Mouse (Mus musculus): ENCODE data around the gene Pom121l2.

GRCm38 (mm10) chr13:21984486-21984885, 3.5 kb downstream of the Pom121l2 start:
- no peak for TF ChIP-seq CTCF (IDR thresholded peaks at IDR 0.05; ENCODE audit: control insufficient read depth, insufficient read depth, insufficient read length)
- no peak for TF ChIP-seq USF1 (IDR thresholded peaks at IDR 0.05; ENCODE audit: low read depth)
- no peak for TF ChIP-seq MYOG (IDR thresholded peaks at IDR 0.05; ENCODE audit: control insufficient read depth, extremely low read depth, insufficient read length)
